Mouse (Mus musculus) right cerebral cortex, postnatal 36 days (tissue): ENCODE results near the gene Dscaml1.
"Not testable (repeated sequence)": the region's sequence is repeated elsewhere in the genome, so short reads cannot be mapped to it uniquely, and the experiment has no call there.

ENCODE experiments used
- DNase-seq, 2 experiments: peaks; one replicate each; pipeline ENCODE4 v3.0.0; 2022; ENCODE audit warnings: low spot score in 2 of 2, mixed read lengths in 1 of 2

Dscaml1 gene

GRCm38 (mm10) chr9:45774088-45774487 is 347.7 kb downstream of the Dscaml1 start:
- DNase-seq, result no peak

DNA sequence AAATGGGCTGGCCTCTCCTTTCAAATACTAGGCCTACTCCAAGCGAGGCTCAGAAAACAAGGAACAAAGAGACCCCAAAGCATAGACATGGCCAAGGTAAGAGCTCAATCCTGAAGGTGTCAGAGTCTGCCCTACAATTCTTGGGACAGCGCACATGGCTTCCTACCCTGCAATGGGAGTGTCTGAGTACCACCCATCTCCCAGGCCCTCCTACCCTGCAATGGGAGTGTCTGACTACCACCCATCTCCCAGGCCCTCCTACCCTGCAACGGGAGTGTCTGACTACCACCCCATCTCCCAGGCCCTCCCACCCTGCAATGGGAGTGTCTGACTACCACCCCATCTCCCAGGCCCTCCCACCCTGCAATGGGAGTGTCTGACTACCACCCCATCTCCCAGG is 349.7 kb downstream of the Dscaml1 start:
- DNase-seq, result not testable (repeated sequence)

GRCm38 (mm10) chr9:45779201-45779600 is 352.8 kb downstream of the Dscaml1 start:
- no peak for DNase-seq

DNA sequence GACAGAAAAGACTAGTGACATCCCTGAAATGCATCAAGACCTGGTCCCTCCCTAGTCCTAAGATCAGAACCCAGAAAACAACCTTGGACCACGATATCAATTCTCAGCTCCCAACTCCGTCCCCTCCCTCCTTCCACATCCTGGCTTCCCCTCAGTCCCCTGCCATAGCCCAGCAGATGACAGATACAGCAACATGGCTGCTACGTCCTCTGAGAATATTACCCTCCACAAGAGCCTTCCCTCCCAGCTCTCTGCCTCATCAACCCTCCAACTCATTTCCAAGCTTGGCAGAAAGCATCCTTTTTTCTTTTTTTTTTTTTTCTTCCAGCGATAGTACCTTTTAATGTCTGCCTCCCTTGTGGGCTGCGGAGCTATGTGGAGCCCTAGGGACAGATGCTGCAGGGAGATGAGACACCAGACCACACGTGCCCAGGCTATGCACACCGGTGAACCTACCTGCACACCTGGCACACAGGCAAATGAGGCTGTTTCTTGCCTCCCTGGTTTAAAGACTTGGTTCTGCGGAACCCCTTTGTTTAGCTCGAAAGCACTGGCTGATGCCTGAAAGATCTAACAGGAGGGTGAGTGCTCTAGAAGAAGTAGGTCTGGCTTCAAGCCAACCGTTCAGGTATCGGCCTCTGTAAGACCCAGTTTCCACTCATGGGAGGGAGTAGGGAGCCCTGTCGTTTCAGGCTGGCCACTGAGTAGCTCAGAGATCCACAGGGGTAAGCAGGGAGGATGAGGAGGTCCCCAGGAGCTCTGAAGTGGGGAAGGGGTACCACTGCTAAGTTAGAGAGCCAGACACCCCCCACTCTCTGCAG is 357.0 kb downstream of the Dscaml1 start:
- no peak for DNase-seq

GRCm38 (mm10) chr9:45787071-45787470 is 360.6 kb downstream of the Dscaml1 start:
- DNase-seq, result no peak

DNA sequence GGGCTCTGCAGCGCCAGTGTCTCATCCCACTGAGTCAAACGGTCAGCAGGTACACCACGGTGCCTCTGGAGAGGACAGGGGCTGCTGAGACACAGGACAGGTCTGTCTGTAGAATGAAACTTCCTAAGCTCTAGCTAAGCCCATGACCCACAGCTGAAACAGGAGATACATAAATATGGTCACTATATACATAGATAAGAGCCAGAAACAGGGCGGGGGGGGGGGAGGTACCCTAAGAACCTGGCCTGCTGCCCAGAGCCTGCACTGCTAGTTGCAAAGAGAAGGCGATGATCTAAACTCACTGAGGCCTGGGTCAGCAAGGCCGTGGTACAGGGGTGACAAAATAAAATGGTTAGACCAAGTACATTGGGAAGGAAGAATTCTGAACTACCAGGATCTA is 361.1 kb downstream of the Dscaml1 start:
- no peak for DNase-seq

DNA sequence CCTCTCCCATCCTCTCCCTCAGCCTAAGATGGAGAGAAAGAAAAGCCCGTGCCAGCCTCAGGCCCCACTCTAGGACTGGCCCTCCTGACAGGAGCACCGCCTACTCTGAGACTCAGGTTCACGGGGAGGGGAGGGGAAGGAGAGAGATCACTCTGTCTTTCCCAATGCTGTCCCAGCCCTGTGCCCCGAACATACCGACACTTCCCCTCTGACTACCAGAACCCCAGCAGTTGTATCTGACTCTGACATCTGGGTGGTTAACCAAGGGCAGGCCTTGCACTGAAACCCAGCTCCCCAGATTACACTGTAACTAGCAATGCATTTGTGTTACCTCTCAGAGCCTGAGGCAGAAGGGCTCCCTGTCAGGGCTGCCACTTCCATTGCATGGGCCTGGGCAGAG is 362.0 kb downstream of the Dscaml1 start:
- no peak for DNase-seq

DNA sequence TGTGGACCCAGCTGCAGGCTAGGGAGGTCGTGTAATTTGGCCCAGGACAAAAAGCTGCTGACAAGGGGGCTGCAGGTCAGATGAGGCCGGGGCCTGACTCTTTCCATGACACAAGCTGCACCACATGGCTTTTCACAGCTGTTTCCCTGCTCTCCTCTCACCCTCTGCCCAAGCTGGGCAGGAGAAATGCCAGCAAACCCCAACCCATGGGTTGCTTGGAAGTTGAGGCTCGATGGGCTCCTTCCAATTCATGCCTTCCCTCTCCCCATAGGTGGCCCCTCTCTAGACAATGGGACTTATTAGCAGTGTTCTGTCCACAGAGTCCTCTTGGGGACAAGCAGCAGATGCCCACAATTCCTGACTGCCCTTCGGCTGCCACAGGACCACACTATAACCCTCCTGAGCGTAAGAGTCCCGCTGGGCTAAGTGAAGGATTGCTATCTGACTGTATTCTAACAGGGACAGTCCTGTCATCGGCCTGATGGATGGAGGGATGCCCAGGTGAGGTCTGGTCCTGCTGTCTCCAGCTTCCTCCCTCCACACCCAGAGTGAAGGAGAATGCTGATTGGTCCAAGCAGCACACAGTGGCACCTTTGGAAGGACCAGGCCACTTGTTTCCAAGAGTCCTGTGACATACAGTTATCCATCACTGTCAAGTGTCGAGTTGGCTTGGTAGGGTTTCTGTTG is 365.2 kb downstream of the Dscaml1 start:
- DNase-seq, result no peak

DNA sequence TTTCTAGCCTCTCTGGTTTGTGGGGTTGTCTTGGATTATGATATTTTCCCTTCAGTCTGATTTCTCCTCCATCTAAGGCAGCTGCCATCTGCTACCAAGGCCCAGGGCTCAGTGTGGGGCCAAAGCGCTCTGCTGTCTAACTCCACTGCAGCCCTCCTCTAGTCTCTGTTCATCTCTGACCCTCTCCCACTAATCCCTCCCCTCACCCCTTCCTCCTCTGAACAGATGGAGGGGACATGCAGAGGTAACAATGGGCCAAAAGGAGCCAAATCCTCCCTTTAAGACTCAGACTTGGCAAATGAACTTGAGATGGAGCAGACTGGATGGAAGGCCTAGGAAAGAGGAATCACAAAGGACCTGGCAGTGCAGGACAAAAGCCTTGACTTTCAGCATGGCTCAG is 365.8 kb downstream of the Dscaml1 start:
- no peak for DNase-seq

GRCm38 (mm10) chr9:45793697-45794096 is 367.3 kb downstream of the Dscaml1 start:
- no peak for DNase-seq

- DNase-seq, result no peak
These were observed 369.3 kb downstream of the Dscaml1 start for GRCm38 (mm10) chr9:45795722-45796121.

DNA sequence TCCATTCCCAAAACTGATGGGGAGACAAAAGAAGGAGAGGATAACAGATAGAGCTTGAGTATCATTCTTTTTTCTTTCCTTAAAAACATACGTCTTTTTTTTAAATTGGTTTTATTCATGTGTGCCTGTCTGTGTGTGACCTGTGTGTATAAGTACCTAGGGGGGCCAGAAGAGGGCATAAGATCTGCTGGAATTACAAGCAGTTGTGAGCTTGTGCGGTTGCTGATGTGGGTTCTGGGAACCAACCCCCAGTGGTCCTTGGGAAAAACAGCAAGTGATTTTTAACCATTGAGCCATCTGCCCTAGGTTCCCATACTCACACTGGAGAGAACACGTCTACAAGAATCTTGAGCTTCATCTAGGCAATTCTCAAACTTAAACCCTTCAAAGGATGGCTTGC is 370.8 kb downstream of the Dscaml1 start:
- DNase-seq, result no peak

GRCm38 (mm10) chr9:45798467-45799164 is 372.2 kb downstream of the Dscaml1 start:
- no peak for DNase-seq

- DNase-seq, result no peak
These were observed 373.0 kb downstream of the Dscaml1 start for GRCm38 (mm10) chr9:45799402-45799801.
